Mouse (Mus musculus) cerebellum, adult 2 months (tissue): ENCODE data around the gene Arcn1. TPM values are rescaled to one million over a fixed set of nuclear protein-coding genes. Genes with fewer than 3 reads are reported as not detected.

ENCODE experiments used
- DNase-seq, 2 experiments: peaks; one replicate each; pipeline ENCODE4 v3.0.0; 2021
- H3K27ac ChIP-seq: fragments of 200-500 bp; 2 replicates; pipeline ENCODE4 v1.5.1; 2012; ENCODE audit warnings: low read length, control low read depth, inconsistent platforms; ENCODE audit not compliant: insufficient read depth
- H3K27me3 ChIP-seq: fragments of 200-500 bp; 2 replicates; pipeline ENCODE4 v1.6.1; 2012; ENCODE audit warnings: inconsistent platforms, mild to moderate bottlenecking, low read length, moderate library complexity; ENCODE audit not compliant: control insufficient read depth, insufficient read depth
- H3K4me1 ChIP-seq: fragments of 200-500 bp; 2 replicates; pipeline ENCODE4 v1.6.1; 2011; ENCODE audit warnings: low read length; ENCODE audit not compliant: control insufficient read depth, insufficient read depth
- H3K4me3 ChIP-seq: fragments of 200-500 bp; replicated peaks from 2 replicates; pipeline ENCODE3; 2011; ENCODE audit warnings: mild to moderate bottlenecking, low read depth, low read length, control low read depth; ENCODE audit not compliant: insufficient read depth
- CTCF ChIP-seq: fragments of 200-500 bp; IDR thresholded peaks from 2 replicates; pipeline ENCODE4 v1.5.1; 2011; ENCODE audit warnings: low read depth, mild to moderate bottlenecking, control low read depth, low read length, moderate library complexity, borderline replicate concordance; ENCODE audit not compliant: insufficient read depth
- POLR2A ChIP-seq: fragments of 200-500 bp; IDR thresholded peaks from 2 replicates; pipeline ENCODE4 v1.6.1; 2011; ENCODE audit warnings: low read length, control low read depth, borderline replicate concordance; ENCODE audit not compliant: insufficient read depth
- WGBS: fragments of 180-500 bp; shearing (Covaris S2); methylation state at CpG from one replicate; pipeline ENCODE4 v1.1.7; 2018; 5-methylcytosine and 5-hydroxymethylcytosine counted together
- polyA plus RNA-seq: library from polyadenylated mRNA; depleted of rRNA; stranded (reverse); fragments of >200 nt; gene quantifications from 2 replicates; pipeline ENCODE4 v1.2.3, GENCODE M21; 2012

Gene Arcn1
- polyA plus RNA-seq, 1 experiment, result 61.6 TPM

DNA sequence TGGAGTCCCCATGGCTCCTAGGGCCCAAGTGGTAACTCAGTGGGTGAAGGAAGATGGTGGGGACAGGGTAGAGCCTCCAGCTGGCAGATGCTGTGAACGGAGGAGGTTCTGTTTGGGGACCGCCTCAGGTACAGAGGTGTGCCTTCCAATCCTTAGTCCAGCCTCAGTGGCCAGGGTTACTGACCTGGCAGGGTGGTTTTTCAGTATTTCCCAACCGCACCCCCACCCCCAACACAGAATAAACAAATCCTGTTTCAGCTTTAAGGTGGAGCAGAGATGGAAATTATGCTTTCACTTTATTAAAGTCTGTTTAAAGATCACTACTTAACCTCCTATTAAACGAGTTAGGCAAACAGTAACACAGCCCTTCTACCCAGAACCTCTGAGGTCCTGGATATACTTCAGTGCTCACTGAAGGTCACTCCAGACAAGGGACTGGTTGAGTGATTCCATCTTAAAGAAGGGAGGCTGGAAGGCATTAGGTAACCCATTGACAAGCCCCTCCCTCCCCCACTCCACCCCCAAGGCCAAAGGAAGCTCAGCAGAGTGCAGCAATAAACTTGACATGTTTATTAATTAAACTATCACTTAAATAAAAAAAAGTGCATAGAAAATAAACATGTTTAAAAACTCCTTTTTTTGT, 35.3 kb upstream of the Arcn1 start, which contains the start of gene Ttc36:
TSS of gene Ttc36 (minus strand) at position 265 of the 643 bp plus-strand sequence.
- WGBS, result 80% methylated on average over 4 of the region's 4 CpGs
- H3K4me1 ChIP-seq, result no peaks in the 10 kb centered on the region
- H3K27me3 ChIP-seq, result no peaks in the 10 kb centered on the region
- no peak within 1 kb of the TSS for H3K4me3 ChIP-seq
- no peak within 1 kb of the TSS for H3K27ac ChIP-seq
- DNase-seq, result no peak
- no peak for TF ChIP-seq POLR2A
- no peak for TF ChIP-seq CTCF

DNA sequence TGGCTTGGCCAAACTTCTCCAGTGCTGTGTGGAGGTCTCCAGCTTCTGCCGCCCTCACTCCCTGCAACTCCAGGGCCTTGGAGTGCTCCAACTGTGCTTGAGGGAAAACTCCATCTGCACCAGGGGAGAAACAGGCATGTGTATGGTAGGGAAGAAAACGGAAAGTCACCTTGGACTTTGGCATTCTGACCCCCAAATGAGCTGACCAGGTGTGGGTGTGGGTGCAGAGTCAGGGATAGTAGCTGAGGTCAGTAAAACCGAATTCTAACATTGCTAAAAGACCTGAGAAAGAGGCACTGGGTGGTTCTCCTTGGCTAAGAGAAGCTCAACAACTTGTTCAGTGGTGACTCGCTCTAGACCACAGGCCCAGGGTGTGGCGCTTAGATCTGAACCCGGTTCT, 34.0 kb upstream of the Arcn1 start:
- Histone ChIP-seq H3K4me3 (no peak overlapping the region), H3K4me1 (no peaks in the 10 kb centered on the region), H3K27ac (no peak overlapping the region), H3K27me3 (no peaks in the 10 kb centered on the region)
- no peak for DNase-seq
- WGBS, result 87% methylated on average over 6 of the region's 6 CpGs
- no peak for TF ChIP-seq POLR2A
- no peak for TF ChIP-seq CTCF

DNA sequence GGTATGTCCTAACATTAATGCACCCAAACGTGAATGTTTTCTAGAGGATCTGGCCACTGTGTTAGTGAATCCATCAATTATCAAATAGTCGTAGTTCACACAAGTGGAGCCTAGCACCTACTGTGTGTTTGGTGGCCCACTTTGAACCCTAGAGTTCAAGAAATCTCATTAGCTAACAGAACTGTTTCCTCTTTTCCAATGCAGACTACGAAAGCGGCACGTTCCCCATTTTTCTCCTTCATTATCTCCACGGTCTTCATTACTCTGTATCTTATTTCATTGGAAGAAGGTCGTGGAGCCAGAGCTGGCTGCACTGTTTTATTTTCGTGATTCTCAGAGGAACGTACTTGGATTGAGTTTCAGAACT, 32.3 kb upstream of the Arcn1 start:
- TF ChIP-seq POLR2A, result no peak
- no peak for TF ChIP-seq CTCF
- Histone ChIP-seq H3K4me3 (peak overlapping the region; percentile 71), H3K27ac (no peak overlapping the region), H3K27me3 (no peaks in the 10 kb centered on the region), H3K4me1 (peaks cover 9% of the 10 kb centered on the region)
- WGBS, result 62% methylated on average over 9 of the region's 9 CpGs
- DNase-seq, result no peak

DNA sequence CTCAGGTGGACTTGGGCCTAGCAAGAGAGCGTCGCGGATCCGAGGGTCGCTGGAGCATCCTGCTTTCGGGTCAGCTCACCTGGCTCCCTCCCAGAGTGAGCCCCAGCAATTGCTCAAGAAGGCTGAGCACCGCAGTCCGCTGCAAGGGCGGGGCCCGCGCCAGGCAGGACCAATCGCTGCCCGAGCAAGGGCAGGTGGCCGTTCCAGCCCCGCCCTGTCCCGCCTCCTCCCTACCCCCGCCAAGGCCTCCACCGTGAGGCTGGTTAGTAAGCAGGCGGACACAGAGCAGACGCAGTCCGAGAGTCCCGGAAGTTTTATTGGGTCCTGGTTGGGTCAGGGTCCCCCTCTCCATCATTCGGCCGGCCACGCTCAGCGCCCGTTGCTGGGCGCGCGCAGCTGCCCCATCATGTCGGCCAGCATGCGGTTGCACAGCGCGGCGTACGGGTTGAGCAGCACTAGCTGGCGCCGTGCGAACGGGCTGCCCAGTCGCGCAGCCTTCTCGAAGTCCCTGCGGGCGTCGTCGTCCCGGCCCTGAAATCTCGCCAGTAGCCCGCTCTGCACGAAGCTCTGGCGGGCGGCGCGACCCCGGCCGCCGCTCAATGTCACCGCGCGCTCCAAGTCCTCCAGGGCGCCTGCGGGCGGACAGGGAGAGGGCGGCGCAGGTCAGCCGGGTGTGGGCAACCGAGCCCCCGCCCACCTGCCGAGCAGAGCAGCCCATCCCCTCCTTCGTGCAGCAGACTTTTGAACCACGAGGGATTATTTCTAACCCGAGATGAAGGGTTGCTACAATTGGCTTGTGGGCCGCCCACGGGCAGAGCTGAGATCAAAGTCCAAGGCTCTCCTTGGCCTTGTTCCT, 31.7 kb upstream of the Arcn1 start, which contains the start of gene Tmem25:
TSS of gene Tmem25 (minus strand) at position 206 of the 856 bp plus-strand sequence.
- TF ChIP-seq POLR2A (peak; percentile 76; the same call in 1 of the 2 replicates), CTCF (no peak)
- Histone ChIP-seq H3K4me1 (peaks cover 15% of the 10 kb centered on the region), H3K4me3 (peak within 1 kb of the TSS; percentile 71), H3K27ac (peak within 1 kb of the TSS; percentile 54), H3K27me3 (no peaks in the 10 kb centered on the region)
- WGBS, result 1% methylated on average over 75 of the region's 75 CpGs
- DNase-seq, result peak; percentile 94 to 96

GRCm38 (mm10) chr9:44798298-44798697, 30.7 kb upstream of the Arcn1 start:
- H3K4me1 ChIP-seq, result peaks cover 18% of the 10 kb centered on the region
- no peaks in the 10 kb centered on the region for H3K27me3 ChIP-seq
- 7% methylated on average over 7 of the region's 7 CpGs for WGBS
- DNase-seq, result peak; percentile 49 to 56
- H3K4me3 ChIP-seq, result peak overlapping the region; percentile 71
- no peak for TF ChIP-seq POLR2A
- no peak for TF ChIP-seq CTCF
- H3K27ac ChIP-seq, result peak overlapping the region; percentile 54; the same call in 1 of the 2 replicates

DNA sequence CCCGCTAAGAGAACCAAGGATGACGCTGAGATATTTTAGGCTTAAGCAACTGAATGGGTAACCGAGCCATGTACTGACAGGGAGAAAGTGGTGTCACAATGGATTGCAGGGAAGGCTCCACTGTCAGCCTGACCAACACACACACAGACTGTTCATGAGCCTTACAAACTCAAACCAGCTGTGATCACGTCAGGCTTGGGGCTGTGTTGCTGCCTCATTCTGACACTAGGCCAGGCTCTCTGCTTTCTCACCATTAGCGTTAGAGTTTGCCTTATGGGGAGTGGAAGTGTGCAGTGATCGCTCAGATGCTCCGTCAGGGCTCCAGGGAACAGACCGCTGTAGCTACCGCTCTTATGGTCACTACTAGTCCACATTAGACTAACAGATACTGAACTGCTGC, 25.2 kb upstream of the Arcn1 start:
- 80% methylated on average over 9 of the region's 9 CpGs for WGBS
- peaks cover 18% of the 10 kb centered on the region for H3K4me1 ChIP-seq
- H3K4me3 ChIP-seq, result no peak overlapping the region
- H3K27ac ChIP-seq, result no peak overlapping the region
- H3K27me3 ChIP-seq, result no peaks in the 10 kb centered on the region
- no peak for DNase-seq
- TF ChIP-seq POLR2A (0 out of 2 replicates have a peak, but pooled peaks have one; percentile 6), CTCF (no peak)

GRCm38 (mm10) chr9:44772750-44773651, 5.4 kb upstream of the Arcn1 start:
- H3K4me1 ChIP-seq, result no peaks in the 10 kb centered on the region
- H3K4me3 ChIP-seq, result peak overlapping the region; percentile 89
- no peaks in the 10 kb centered on the region for H3K27me3 ChIP-seq
- DNase-seq, result peak; percentile 92 to 93
- under 1% methylated on average over 41 of the region's 41 CpGs for WGBS
- peak overlapping the region; percentile 46; the same call in 1 of the 2 replicates for H3K27ac ChIP-seq
- TF ChIP-seq POLR2A, result peak; percentile 84
- peak; percentile 77 for TF ChIP-seq CTCF
